Mouse (Mus musculus): ENCODE data around the gene Abcc6. TPM values are rescaled to one million over a fixed set of nuclear protein-coding genes. Genes with fewer than 3 reads are reported as not detected.

Abcc6 gene
- polyA plus RNA-seq, 1 experiment from 2014 or later = 0.78 TPM

GRCm38 (mm10) chr7:46052161-46052821 lies 22.2 kb upstream of the Abcc6 start:
- Histone ChIP-seq H3K27ac (ENCODE audit: low read length) (no peak overlapping the region), H3K36me3 (ENCODE audit: control insufficient read depth, insufficient read depth, low read length) (peaks cover 49% of the 10 kb centered on the region), H3K4me2 (replicated peaks; ENCODE audit: low read depth, low read length) (no peak overlapping the region), H3K9me3 (ENCODE audit: control insufficient read depth, low read depth, low read length) (no peaks in the 10 kb centered on the region), H3K9ac (replicated peaks; ENCODE audit: low read depth, low read length) (no peak overlapping the region), H3K27me3 (ENCODE audit: control insufficient read depth, insufficient read depth, low read length) (no peaks in the 10 kb centered on the region), H3K4me1 (ENCODE audit: control insufficient read depth, insufficient read depth, low read length) (no peaks in the 10 kb centered on the region), H3K4me3 (ENCODE audit: low read depth, low read length) (no peak overlapping the region)
- 91% methylated on average over 4 of the region's 4 CpGs for WGBS
- no peak for ATAC-seq (ENCODE audit: insufficient number of reproducible peaks, insufficient read depth, low FRiP score, low read depth)

GRCm38 (mm10) chr7:46049981-46050380 lies 19.9 kb upstream of the Abcc6 start:
- H3K27ac ChIP-seq (ENCODE audit: low read length) = no peak overlapping the region
- no peak overlapping the region for H3K4me3 ChIP-seq (ENCODE audit: low read depth, low read length)
- ATAC-seq (ENCODE audit: insufficient number of reproducible peaks, insufficient read depth, low FRiP score, low read depth) = no peak
- 89% methylated on average over 7 of the region's 7 CpGs for WGBS
- peaks cover 52% of the 10 kb centered on the region for H3K36me3 ChIP-seq (ENCODE audit: control insufficient read depth, insufficient read depth, low read length)
- H3K4me1 ChIP-seq (ENCODE audit: control insufficient read depth, insufficient read depth, low read length) = no peaks in the 10 kb centered on the region
- H3K27me3 ChIP-seq (ENCODE audit: control insufficient read depth, insufficient read depth, low read length) = no peaks in the 10 kb centered on the region
- no peaks in the 10 kb centered on the region for H3K9me3 ChIP-seq (ENCODE audit: control insufficient read depth, low read depth, low read length)
- H3K4me2 ChIP-seq (replicated peaks; ENCODE audit: low read depth, low read length) = no peak overlapping the region
- H3K9ac ChIP-seq (replicated peaks; ENCODE audit: low read depth, low read length) = no peak overlapping the region

- H3K36me3 ChIP-seq (ENCODE audit: control insufficient read depth, insufficient read depth, low read length) = peaks cover 54% of the 10 kb centered on the region
- WGBS = 92% methylated on average over 13 of the region's 13 CpGs
These were observed 17.9 kb upstream of the Abcc6 start for GRCm38 (mm10) chr7:46047873-46048562.

GRCm38 (mm10) chr7:46045882-46046281 lies 15.8 kb upstream of the Abcc6 start:
- H3K4me2 ChIP-seq (replicated peaks; ENCODE audit: low read depth, low read length) = no peak overlapping the region
- no peak overlapping the region for H3K27ac ChIP-seq (ENCODE audit: low read length)
- H3K9ac ChIP-seq (replicated peaks; ENCODE audit: low read depth, low read length) = no peak overlapping the region
- H3K9me3 ChIP-seq (ENCODE audit: control insufficient read depth, low read depth, low read length) = no peaks in the 10 kb centered on the region
- H3K4me1 ChIP-seq (ENCODE audit: control insufficient read depth, insufficient read depth, low read length) = no peaks in the 10 kb centered on the region
- WGBS = 93% methylated on average over 11 of the region's 11 CpGs
- H3K4me3 ChIP-seq (ENCODE audit: low read depth, low read length) = no peak overlapping the region
- peaks cover 55% of the 10 kb centered on the region for H3K36me3 ChIP-seq (ENCODE audit: control insufficient read depth, insufficient read depth, low read length)
- no peak for ATAC-seq (ENCODE audit: insufficient number of reproducible peaks, insufficient read depth, low FRiP score, low read depth)
- no peaks in the 10 kb centered on the region for H3K27me3 ChIP-seq (ENCODE audit: control insufficient read depth, insufficient read depth, low read length)

More at GRCm38 (mm10) chr7:46047873-46048562, 17.9 kb upstream of the Abcc6 start:
- ATAC-seq (ENCODE audit: insufficient number of reproducible peaks, insufficient read depth, low FRiP score, low read depth) = no peak
- no peak overlapping the region for H3K4me2 ChIP-seq (replicated peaks; ENCODE audit: low read depth, low read length)
- no peak overlapping the region for H3K9ac ChIP-seq (replicated peaks; ENCODE audit: low read depth, low read length)
- H3K27ac ChIP-seq (ENCODE audit: low read length) = no peak overlapping the region
- no peaks in the 10 kb centered on the region for H3K9me3 ChIP-seq (ENCODE audit: control insufficient read depth, low read depth, low read length)
- no peaks in the 10 kb centered on the region for H3K27me3 ChIP-seq (ENCODE audit: control insufficient read depth, insufficient read depth, low read length)
- no peak overlapping the region for H3K4me3 ChIP-seq (ENCODE audit: low read depth, low read length)
- no peaks in the 10 kb centered on the region for H3K4me1 ChIP-seq (ENCODE audit: control insufficient read depth, insufficient read depth, low read length)

- H3K4me3 ChIP-seq (ENCODE audit: low read depth, low read length) = no peak overlapping the region
- H3K9me3 ChIP-seq (ENCODE audit: control insufficient read depth, low read depth, low read length) = no peaks in the 10 kb centered on the region
- WGBS = 87% methylated on average over 10 of the region's 10 CpGs
- no peak overlapping the region for H3K9ac ChIP-seq (replicated peaks; ENCODE audit: low read depth, low read length)
- no peak for ATAC-seq (ENCODE audit: insufficient number of reproducible peaks, insufficient read depth, low FRiP score, low read depth)
- H3K36me3 ChIP-seq (ENCODE audit: control insufficient read depth, insufficient read depth, low read length) = peaks cover 46% of the 10 kb centered on the region
- no peaks in the 10 kb centered on the region for H3K27me3 ChIP-seq (ENCODE audit: control insufficient read depth, insufficient read depth, low read length)
- no peak overlapping the region for H3K27ac ChIP-seq (ENCODE audit: low read length)
- 0 out of 2 replicates have a peak, but pooled peaks cover 2% of the 10 kb centered on the region for H3K4me1 ChIP-seq (ENCODE audit: control insufficient read depth, insufficient read depth, low read length)
- no peak overlapping the region for H3K4me2 ChIP-seq (replicated peaks; ENCODE audit: low read depth, low read length)
These were observed 14.0 kb upstream of the Abcc6 start for GRCm38 (mm10) chr7:46044106-46044505.

- Histone ChIP-seq H3K4me2 (replicated peaks; ENCODE audit: low read depth, low read length) (no peak overlapping the region), H3K27me3 (ENCODE audit: control insufficient read depth, insufficient read depth, low read length) (no peaks in the 10 kb centered on the region), H3K9me3 (ENCODE audit: control insufficient read depth, low read depth, low read length) (no peaks in the 10 kb centered on the region), H3K36me3 (ENCODE audit: control insufficient read depth, insufficient read depth, low read length) (peaks cover 28% of the 10 kb centered on the region; the same call in 1 of the 2 replicates), H3K9ac (replicated peaks; ENCODE audit: low read depth, low read length) (no peak overlapping the region), H3K4me3 (ENCODE audit: low read depth, low read length) (no peak overlapping the region), H3K4me1 (ENCODE audit: control insufficient read depth, insufficient read depth, low read length) (peaks cover 9% of the 10 kb centered on the region; the same call in 1 of the 2 replicates), H3K27ac (ENCODE audit: low read length) (no peak overlapping the region)
- 40% methylated on average over 2 of the region's 2 CpGs for WGBS
- peak; percentile 24; the same call in 1 of the 2 replicates for ATAC-seq (ENCODE audit: insufficient number of reproducible peaks, insufficient read depth, low FRiP score, low read depth)
These were observed 9.8 kb upstream of the Abcc6 start for GRCm38 (mm10) chr7:46039873-46040272.

GRCm38 (mm10) chr7:46037433-46037832 lies 7.3 kb upstream of the Abcc6 start:
- H3K4me1 ChIP-seq (ENCODE audit: control insufficient read depth, insufficient read depth, low read length) = peaks cover 16% of the 10 kb centered on the region; the same call in 1 of the 2 replicates
- no peak overlapping the region for H3K9ac ChIP-seq (replicated peaks; ENCODE audit: low read depth, low read length)
- no peaks in the 10 kb centered on the region for H3K27me3 ChIP-seq (ENCODE audit: control insufficient read depth, insufficient read depth, low read length)
- H3K36me3 ChIP-seq (ENCODE audit: control insufficient read depth, insufficient read depth, low read length) = peaks cover 14% of the 10 kb centered on the region; the same call in 1 of the 2 replicates
- ATAC-seq (ENCODE audit: insufficient number of reproducible peaks, insufficient read depth, low FRiP score, low read depth) = no peak
- H3K4me3 ChIP-seq (ENCODE audit: low read depth, low read length) = no peak overlapping the region
- no peak overlapping the region for H3K4me2 ChIP-seq (replicated peaks; ENCODE audit: low read depth, low read length)
- H3K9me3 ChIP-seq (ENCODE audit: control insufficient read depth, low read depth, low read length) = no peaks in the 10 kb centered on the region
- no peak overlapping the region for H3K27ac ChIP-seq (ENCODE audit: low read length)
- 92% methylated on average over 6 of the region's 6 CpGs for WGBS

GRCm38 (mm10) chr7:46035468-46035867 lies 5.4 kb upstream of the Abcc6 start:
- no peaks in the 10 kb centered on the region for H3K9me3 ChIP-seq (ENCODE audit: control insufficient read depth, low read depth, low read length)
- no peak overlapping the region for H3K27ac ChIP-seq (ENCODE audit: low read length)
- ATAC-seq (ENCODE audit: insufficient number of reproducible peaks, insufficient read depth, low FRiP score, low read depth) = no peak
- H3K27me3 ChIP-seq (ENCODE audit: control insufficient read depth, insufficient read depth, low read length) = no peaks in the 10 kb centered on the region
- no peak overlapping the region for H3K4me3 ChIP-seq (ENCODE audit: low read depth, low read length)
- H3K4me2 ChIP-seq (replicated peaks; ENCODE audit: low read depth, low read length) = no peak overlapping the region
- H3K9ac ChIP-seq (replicated peaks; ENCODE audit: low read depth, low read length) = no peak overlapping the region
- H3K4me1 ChIP-seq (ENCODE audit: control insufficient read depth, insufficient read depth, low read length) = peaks cover 16% of the 10 kb centered on the region; the same call in 1 of the 2 replicates
- WGBS = 79% methylated on average over 2 of the region's 2 CpGs
- peaks cover 4% of the 10 kb centered on the region; the same call in 1 of the 2 replicates for H3K36me3 ChIP-seq (ENCODE audit: control insufficient read depth, insufficient read depth, low read length)

Measured in stomach, embryonic 14.5 days (tissue).